8 mouse cellular contexts compared by ENCODE assay signal in genomic region chr16:93938400-93938846, GRCm38 (mm10). TPM values are rescaled to one million over a fixed set of nuclear protein-coding genes. Genes with fewer than 3 reads are reported as not detected.
DNase-seq lines count a peak whose midpoint lies in the region; ATAC-seq and TF ChIP-seq lines count a peak whose summit lies in the region.

No protein-coding gene starts in this region.

- peak; percentile 56 for DNase-seq in CD4-positive helper T cell, adult 2 months (ENCODE audit: low read depth, low spot score)
- peak; percentile 51 to 89 for DNase-seq in adrenal gland, adult (ENCODE audit: inconsistent age in 2 of 2, low spot score in 1 of 2)
- peak; percentile 90 for DNase-seq in embryo, embryonic 10 days (ENCODE audit: low spot score)
- no peak for DNase-seq in heart, embryonic 10.5 days (ENCODE audit: low spot score)
- peak; percentile 90 for DNase-seq in kidney, postnatal 10 days
- DNase-seq in liver, postnatal 0 days: peak; percentile 80
- DNase-seq in thymus, postnatal 14 days: peak; percentile 65

- no peak overlapping the region for H3K27ac ChIP-seq in heart, embryonic 10.5 days
- no peak overlapping the region for H3K27ac ChIP-seq in liver, postnatal 0 days (ENCODE audit: low read depth)
- H3K27ac ChIP-seq in neural tube, embryonic 13.5 days (replicated peaks): no peak overlapping the region

- H3K9me3 ChIP-seq in heart, embryonic 10.5 days: no peaks in the 10 kb centered on the region
- no peaks in the 10 kb centered on the region for H3K9me3 ChIP-seq in liver, postnatal 0 days (ENCODE audit: low read length)
- H3K9me3 ChIP-seq in neural tube, embryonic 13.5 days: no peaks in the 10 kb centered on the region

- H3K4me2 ChIP-seq in liver, postnatal 0 days (ENCODE audit: low read depth, low read length): peak overlapping the region; percentile 68
- H3K4me2 ChIP-seq in neural tube, embryonic 13.5 days: peak overlapping the region; percentile 52

- H3K4me1 ChIP-seq in heart, embryonic 10.5 days: peaks cover 5% of the 10 kb centered on the region
- H3K4me1 ChIP-seq in liver, postnatal 0 days (ENCODE audit: insufficient read depth): peaks cover 3% of the 10 kb centered on the region; the same call in 1 of the 2 replicates
- peaks cover 7% of the 10 kb centered on the region; the same call in 1 of the 2 replicates for H3K4me1 ChIP-seq in neural tube, embryonic 13.5 days (replicated peaks)

- peak overlapping the region; percentile 37; the same call in 1 of the 2 replicates for H3K9ac ChIP-seq in liver, postnatal 0 days (replicated peaks)
- H3K9ac ChIP-seq in neural tube, embryonic 13.5 days: no peak overlapping the region

- no peak for TF ChIP-seq EP300 in liver, postnatal 0 days (IDR thresholded peaks at IDR 0.05; ENCODE audit: low read depth)

- ATAC-seq in liver, postnatal 0 days: no peak
- ATAC-seq in neural tube, embryonic 13.5 days (ENCODE audit: low read depth): no peak

- TF ChIP-seq CTCF in liver, postnatal 0 days (IDR thresholded peaks at IDR 0.05; ENCODE audit: low read depth): peak; percentile 85

- peak overlapping the region; percentile 55 for H3K4me3 ChIP-seq in heart, embryonic 10.5 days
- peak overlapping the region; percentile 42 for H3K4me3 ChIP-seq in liver, postnatal 0 days (ENCODE audit: low read depth, low read length)
- H3K4me3 ChIP-seq in neural tube, embryonic 13.5 days: peak overlapping the region; percentile 27

- 12% methylated on average over 16 of the region's 16 CpGs for WGBS in heart, embryonic 10.5 days
- WGBS in liver, postnatal 0 days (ENCODE audit: insufficient replicate concordance): 8% methylated on average over 16 of the region's 16 CpGs
- WGBS in neural tube, embryonic 13.5 days: 16% methylated on average over 16 of the region's 16 CpGs

- peaks cover 49% of the 10 kb centered on the region for H3K27me3 ChIP-seq in heart, embryonic 10.5 days (ENCODE audit: insufficient read depth, poor library complexity, severe bottlenecking)
- H3K27me3 ChIP-seq in liver, postnatal 0 days (ENCODE audit: insufficient read depth, low read length): peaks cover 5% of the 10 kb centered on the region; the same call in 1 of the 2 replicates
- H3K27me3 ChIP-seq in neural tube, embryonic 13.5 days: peaks cover 40% of the 10 kb centered on the region

- no peaks in the 10 kb centered on the region for H3K36me3 ChIP-seq in heart, embryonic 10.5 days
- H3K36me3 ChIP-seq in liver, postnatal 0 days (replicated peaks; ENCODE audit: insufficient read depth, low read length): no peaks in the 10 kb centered on the region
- no peaks in the 10 kb centered on the region for H3K36me3 ChIP-seq in neural tube, embryonic 13.5 days

RNA-seq across cellular contexts. Expression of gene Chaf1b, which starts 54.7 kb away (rescaled TPM):
- polyA plus RNA-seq in heart, embryonic 10.5 days (2016; fragmentation: Nextera tagmentation; extraction: Ambion mirVana): 70.5 and 89.2 TPM in 2 replicates
- 17.2 and 18.9 TPM in 2 replicates for polyA plus RNA-seq in liver, postnatal 0 days (2015; fragmentation: Nextera tagmentation; extraction: Ambion mirVana)
- 16.4 and 22.0 TPM in 2 replicates for polyA plus RNA-seq in neural tube, embryonic 13.5 days (2015; fragmentation: Nextera tagmentation; extraction: Ambion mirVana)
